In genomic region chr4:32522013-32522412, GRCm38 (mm10) we compare ENCODE assay signal across 17 mouse cellular contexts.
DNase-seq lines count a peak whose midpoint lies in the region; ATAC-seq lines count a peak whose summit lies in the region.
"Had no signal": no experiment of that assay in that cellular context is flagged by ENCODE, and none has a peak within 500 bp of the region (broad histone marks: within the 10 kb centered on the region; RNA-seq: fewer than 3 reads in every experiment).

No protein-coding gene starts in this region.

- no peak for DNase-seq in heart, postnatal 10 days
- peak; percentile 81 for DNase-seq in midbrain, embryonic 11.5 days (ENCODE audit: low spot score, missing footprints)
- no peak for DNase-seq in midbrain, embryonic 14.5 days
- no peak for DNase-seq in left cerebral cortex, postnatal 36 days (ENCODE audit: low spot score in 2 of 2)
- no peak for DNase-seq in kidney, adult 8-10 months
- DNase-seq: cerebellum, adult 11-12 months; gastrocnemius, postnatal 36 days; kidney, postnatal 36 days; layer of hippocampus, postnatal 36 days; liver; lung, postnatal 10 days; right cerebral cortex, postnatal 14 days had no signal

- peaks cover 85% of the 10 kb centered on the region for H3K4me1 ChIP-seq in heart, embryonic 13.5 days
- peaks cover 35% of the 10 kb centered on the region for H3K4me1 ChIP-seq in midbrain, embryonic 11.5 days (ENCODE audit: control insufficient read depth, insufficient read depth, low read length)
- H3K4me1 ChIP-seq in midbrain, embryonic 14.5 days (ENCODE audit: control insufficient read depth, insufficient read depth, low read length): peaks cover 18% of the 10 kb centered on the region
- H3K4me1 ChIP-seq in hindbrain, embryonic 12.5 days: peaks cover 65% of the 10 kb centered on the region
- H3K4me1 ChIP-seq in stomach, embryonic 15.5 days: peaks cover 21% of the 10 kb centered on the region; the same call in 1 of the 2 replicates

- H3K4me2 ChIP-seq in heart, embryonic 13.5 days: no peak overlapping the region
- no peak overlapping the region for H3K4me2 ChIP-seq in midbrain, embryonic 11.5 days
- H3K4me2 ChIP-seq in midbrain, embryonic 14.5 days (ENCODE audit: low read length): no peak overlapping the region
- no peak overlapping the region for H3K4me2 ChIP-seq in hindbrain, embryonic 12.5 days (replicated peaks)
- no peak overlapping the region for H3K4me2 ChIP-seq in stomach, embryonic 15.5 days
- H3K4me2 ChIP-seq: intestine, embryonic 15.5 days had no signal

- H3K9me3 ChIP-seq in heart, embryonic 13.5 days: no peaks in the 10 kb centered on the region
- no peaks in the 10 kb centered on the region for H3K9me3 ChIP-seq in midbrain, embryonic 11.5 days (ENCODE audit: control insufficient read depth, low read length)
- H3K9me3 ChIP-seq in midbrain, embryonic 14.5 days (ENCODE audit: control insufficient read depth, low read length): no peaks in the 10 kb centered on the region
- H3K9me3 ChIP-seq in hindbrain, embryonic 12.5 days (replicated peaks): no peaks in the 10 kb centered on the region
- H3K9me3 ChIP-seq in stomach, embryonic 15.5 days: no peaks in the 10 kb centered on the region
- H3K9me3 ChIP-seq: intestine, embryonic 15.5 days had no signal

- H3K4me3 ChIP-seq in heart, embryonic 13.5 days: no peak overlapping the region
- H3K4me3 ChIP-seq in midbrain, embryonic 11.5 days (ENCODE audit: low read depth, low read length): no peak overlapping the region
- no peak overlapping the region for H3K4me3 ChIP-seq in midbrain, embryonic 14.5 days (replicated peaks; ENCODE audit: low read depth, low read length)
- H3K4me3 ChIP-seq in hindbrain, embryonic 12.5 days: no peak overlapping the region
- no peak overlapping the region for H3K4me3 ChIP-seq in stomach, embryonic 15.5 days (replicated peaks)
- H3K4me3 ChIP-seq: intestine, embryonic 15.5 days had no signal

- 22% methylated on average over 2 of the region's 2 CpGs for WGBS in heart, embryonic 13.5 days
- WGBS in midbrain, embryonic 11.5 days: 77% methylated on average over 2 of the region's 2 CpGs
- WGBS in midbrain, embryonic 14.5 days: 63% methylated on average over 2 of the region's 2 CpGs
- 49% methylated on average over 2 of the region's 2 CpGs for WGBS in hindbrain, embryonic 12.5 days
- WGBS in stomach, embryonic 15.5 days: 62% methylated on average over 2 of the region's 2 CpGs

- peak overlapping the region; percentile 44 for H3K27ac ChIP-seq in heart, embryonic 13.5 days (replicated peaks)
- no peak overlapping the region for H3K27ac ChIP-seq in midbrain, embryonic 11.5 days (ENCODE audit: low read depth, low read length)
- no peak overlapping the region for H3K27ac ChIP-seq in midbrain, embryonic 14.5 days (replicated peaks; ENCODE audit: low read depth, low read length)
- H3K27ac ChIP-seq in hindbrain, embryonic 12.5 days: peak overlapping the region; percentile 45
- H3K27ac ChIP-seq in stomach, embryonic 15.5 days: peak overlapping the region; percentile 12; the same call in 1 of the 2 replicates
- H3K27ac ChIP-seq: intestine, embryonic 15.5 days had no signal

- no peak for ATAC-seq in heart, embryonic 13.5 days (ENCODE audit: extremely low read depth, insufficient number of reproducible peaks, low FRiP score, low TSS enrichment)
- no peak for ATAC-seq in midbrain, embryonic 11.5 days (ENCODE audit: low FRiP score)
- no peak for ATAC-seq in midbrain, embryonic 14.5 days (ENCODE audit: low FRiP score, low TSS enrichment)
- no peak for ATAC-seq in hindbrain, embryonic 12.5 days (ENCODE audit: low FRiP score)
- ATAC-seq in stomach, embryonic 15.5 days (ENCODE audit: insufficient read depth, low FRiP score, low read depth): peak; percentile 41; the same call in 1 of the 2 replicates
- ATAC-seq: activated CD4-positive, CD25-positive, alpha-beta regulatory T cell, adult 4 months; intestine, embryonic 15.5 days had no signal

- H3K27me3 ChIP-seq in heart, embryonic 13.5 days (replicated peaks): no peaks in the 10 kb centered on the region
- no peaks in the 10 kb centered on the region for H3K27me3 ChIP-seq in midbrain, embryonic 11.5 days (ENCODE audit: control insufficient read depth, insufficient read depth, low read length)
- H3K27me3 ChIP-seq in midbrain, embryonic 14.5 days (ENCODE audit: control insufficient read depth, insufficient read depth, low read length): no peaks in the 10 kb centered on the region
- H3K27me3 ChIP-seq in hindbrain, embryonic 12.5 days: no peaks in the 10 kb centered on the region
- no peaks in the 10 kb centered on the region for H3K27me3 ChIP-seq in stomach, embryonic 15.5 days (replicated peaks)
- H3K27me3 ChIP-seq: intestine, embryonic 15.5 days had no signal

- no peak overlapping the region for H3K9ac ChIP-seq in heart, embryonic 13.5 days
- H3K9ac ChIP-seq in midbrain, embryonic 11.5 days (ENCODE audit: low read length): no peak overlapping the region
- no peak overlapping the region for H3K9ac ChIP-seq in midbrain, embryonic 14.5 days (replicated peaks; ENCODE audit: low read length)
- no peak overlapping the region for H3K9ac ChIP-seq in hindbrain, embryonic 12.5 days
- H3K9ac ChIP-seq in stomach, embryonic 15.5 days: no peak overlapping the region
- H3K9ac ChIP-seq: intestine, embryonic 15.5 days had no signal

- intact Hi-C loops in heart, postnatal 10 days (cut with DNase I): no loop called here
- intact Hi-C loops in left cerebral cortex, postnatal 36 days (cut with DNase I): no loop called here

- no peaks in the 10 kb centered on the region for H3K36me3 ChIP-seq in heart, embryonic 13.5 days
- no peaks in the 10 kb centered on the region for H3K36me3 ChIP-seq in midbrain, embryonic 11.5 days (ENCODE audit: control insufficient read depth, insufficient read depth, low read length)
- H3K36me3 ChIP-seq in midbrain, embryonic 14.5 days (ENCODE audit: control insufficient read depth, insufficient read depth, low read length): no peaks in the 10 kb centered on the region
- H3K36me3 ChIP-seq in hindbrain, embryonic 12.5 days: no peaks in the 10 kb centered on the region
- no peaks in the 10 kb centered on the region for H3K36me3 ChIP-seq in stomach, embryonic 15.5 days
- H3K36me3 ChIP-seq: intestine, embryonic 15.5 days had no signal

Comparison
In these comparisons a context has a peak if more than half of its experiments do, and no peak if none do; other contexts are left out.
1. H3K27ac ChIP-seq: peak in heart, embryonic 13.5 days (single experiment), hindbrain, embryonic 12.5 days (single experiment) and stomach, embryonic 15.5 days (single experiment); none in midbrain, embryonic 11.5 days (single experiment) and midbrain, embryonic 14.5 days (single experiment).